Mouse (Mus musculus): ENCODE measurements around the gene Ngf. TPM values are rescaled to one million over a fixed set of nuclear protein-coding genes. Genes with fewer than 3 reads are reported as not detected.

The Ngf gene
- total and polyA plus RNA-seq, 2 experiments from 2014 or later: 1.1 to 2.8 TPM

DNA sequence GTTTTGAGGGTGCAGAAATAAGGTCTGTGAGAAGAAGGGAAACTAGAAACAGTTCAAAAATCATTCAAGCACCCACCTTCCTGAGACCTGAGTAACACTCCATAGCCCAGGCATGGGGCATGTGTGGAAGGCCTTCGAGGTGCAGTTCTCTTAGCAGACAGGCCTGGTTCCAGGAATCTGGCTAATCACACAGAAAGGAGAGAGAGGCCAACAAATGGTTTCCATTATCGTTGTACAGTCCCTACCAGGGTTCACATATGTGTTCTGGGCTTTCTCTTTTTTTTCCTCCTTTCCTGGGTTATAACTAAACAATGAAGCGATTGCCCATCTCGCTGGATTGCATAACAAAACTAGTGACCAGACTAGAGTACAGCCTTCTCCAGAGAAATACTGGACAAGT is 35.4 kb downstream of the Ngf start:
- no peaks in the 10 kb centered on the region for H3K27me3 ChIP-seq (ENCODE audit: insufficient read depth, low read length)
- H3K27ac ChIP-seq: no peak overlapping the region
- H3K9ac ChIP-seq (replicated peaks; ENCODE audit: low read length): no peak overlapping the region
- no peak for ATAC-seq
- DNase-seq (ENCODE audit: low spot score): no peak
- H3K4me1 ChIP-seq (ENCODE audit: insufficient read depth, low read length): 0 out of 2 replicates have a peak, but pooled peaks cover 4% of the 10 kb centered on the region
- TF ChIP-seq CTCF (IDR thresholded peaks at IDR 0.05; ENCODE audit: low read depth): no peak
- 80% methylated on average over 4 of the region's 4 CpGs for WGBS
- H3K36me3 ChIP-seq (ENCODE audit: insufficient read depth, low read length): no peaks in the 10 kb centered on the region
- H3K9me3 ChIP-seq (ENCODE audit: low read length): no peaks in the 10 kb centered on the region
- H3K4me2 ChIP-seq (ENCODE audit: low read depth, low read length): no peak overlapping the region
- no peak overlapping the region for H3K4me3 ChIP-seq (ENCODE audit: low read length)

DNA sequence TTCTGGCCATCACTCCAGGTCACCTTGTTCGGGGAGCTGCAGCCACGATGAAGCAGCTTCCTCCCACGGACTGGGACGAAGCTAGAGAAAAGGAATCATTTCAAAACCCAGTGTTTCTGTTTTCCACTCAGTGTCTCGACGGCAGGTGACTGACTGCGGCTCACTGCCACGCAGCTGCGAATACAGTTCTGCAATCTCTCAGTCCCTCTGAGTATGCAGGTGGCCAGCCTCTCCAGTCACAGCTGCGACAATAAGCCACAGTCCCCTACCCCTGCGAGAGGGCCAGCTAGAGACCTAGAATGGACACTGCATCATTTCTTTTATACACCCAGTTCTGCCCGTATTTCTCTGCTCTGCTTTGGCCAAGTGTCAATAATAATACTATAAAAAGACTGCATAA is 36.3 kb downstream of the Ngf start:
- WGBS: 65% methylated on average over 12 of the region's 12 CpGs
- no peak for TF ChIP-seq CTCF (IDR thresholded peaks at IDR 0.05; ENCODE audit: low read depth)

DNA sequence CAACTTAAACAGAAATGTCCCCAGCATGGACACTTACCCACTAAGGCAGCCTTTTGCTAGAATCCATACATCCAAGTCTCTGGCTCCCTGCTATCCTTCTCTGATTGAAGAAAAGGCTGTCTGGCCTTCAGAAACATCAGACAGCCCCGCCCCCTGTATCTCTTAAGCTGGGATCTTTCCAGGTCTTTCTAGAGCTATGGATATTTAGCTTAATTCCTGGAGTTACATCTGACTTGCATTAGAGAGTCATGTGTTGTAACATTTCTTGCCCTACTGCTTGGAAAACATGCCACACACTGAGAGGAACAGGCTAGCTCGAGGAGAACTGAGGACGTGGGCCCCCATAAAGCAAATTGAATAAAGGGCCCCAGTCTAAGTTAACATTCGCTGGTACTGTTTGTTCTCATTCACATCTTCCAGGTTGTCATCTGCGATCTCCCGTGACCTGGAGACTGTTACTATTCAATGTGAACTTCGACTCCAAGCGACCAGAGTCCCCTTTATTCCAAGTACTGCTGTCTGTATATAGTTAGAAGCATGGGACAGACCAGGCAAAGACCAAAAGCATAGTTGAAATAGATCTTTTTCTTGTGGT is 38.0 kb downstream of the Ngf start:
- no peak for ATAC-seq
- Histone ChIP-seq H3K27me3 (ENCODE audit: insufficient read depth, low read length) (no peaks in the 10 kb centered on the region), H3K4me2 (ENCODE audit: low read depth, low read length) (no peak overlapping the region), H3K9ac (replicated peaks; ENCODE audit: low read length) (no peak overlapping the region), H3K4me1 (ENCODE audit: insufficient read depth, low read length) (0 out of 2 replicates have a peak, but pooled peaks cover 4% of the 10 kb centered on the region), H3K27ac (no peak overlapping the region), H3K4me3 (ENCODE audit: low read length) (no peak overlapping the region), H3K36me3 (ENCODE audit: insufficient read depth, low read length) (no peaks in the 10 kb centered on the region), H3K9me3 (ENCODE audit: low read length) (no peaks in the 10 kb centered on the region)
- DNase-seq (ENCODE audit: low spot score): no peak
- 72% methylated on average over 8 of the region's 8 CpGs for WGBS
- no peak for TF ChIP-seq CTCF (IDR thresholded peaks at IDR 0.05; ENCODE audit: low read depth)

More for the DNA sequence above, 36.3 kb downstream of the Ngf start:
- H3K27me3 ChIP-seq (ENCODE audit: insufficient read depth, low read length): no peaks in the 10 kb centered on the region
- ATAC-seq: no peak
- no peak overlapping the region for H3K27ac ChIP-seq
- no peak for DNase-seq (ENCODE audit: low spot score)
- no peaks in the 10 kb centered on the region for H3K9me3 ChIP-seq (ENCODE audit: low read length)
- H3K4me2 ChIP-seq (ENCODE audit: low read depth, low read length): no peak overlapping the region
- 0 out of 2 replicates have a peak, but pooled peaks cover 4% of the 10 kb centered on the region for H3K4me1 ChIP-seq (ENCODE audit: insufficient read depth, low read length)
- no peak overlapping the region for H3K9ac ChIP-seq (replicated peaks; ENCODE audit: low read length)
- H3K4me3 ChIP-seq (ENCODE audit: low read length): no peak overlapping the region
- no peaks in the 10 kb centered on the region for H3K36me3 ChIP-seq (ENCODE audit: insufficient read depth, low read length)

- no peak overlapping the region for H3K4me3 ChIP-seq (ENCODE audit: low read length)
- no peak overlapping the region for H3K9ac ChIP-seq (replicated peaks; ENCODE audit: low read length)
- H3K27ac ChIP-seq: no peak overlapping the region
- 20% methylated on average over 9 of the region's 9 CpGs for WGBS
- no peak for TF ChIP-seq CTCF (IDR thresholded peaks at IDR 0.05; ENCODE audit: low read depth)
- DNase-seq (ENCODE audit: low spot score): peak; percentile 68
- H3K27me3 ChIP-seq (ENCODE audit: insufficient read depth, low read length): no peaks in the 10 kb centered on the region
- no peak for ATAC-seq
- no peaks in the 10 kb centered on the region for H3K36me3 ChIP-seq (ENCODE audit: insufficient read depth, low read length)
- no peak overlapping the region for H3K4me2 ChIP-seq (ENCODE audit: low read depth, low read length)
- no peaks in the 10 kb centered on the region for H3K9me3 ChIP-seq (ENCODE audit: low read length)
- H3K4me1 ChIP-seq (ENCODE audit: insufficient read depth, low read length): 0 out of 2 replicates have a peak, but pooled peaks cover 4% of the 10 kb centered on the region
These were observed 38.7 kb downstream of the Ngf start for GRCm38 (mm10) chr3:102508455-102508854.

DNA sequence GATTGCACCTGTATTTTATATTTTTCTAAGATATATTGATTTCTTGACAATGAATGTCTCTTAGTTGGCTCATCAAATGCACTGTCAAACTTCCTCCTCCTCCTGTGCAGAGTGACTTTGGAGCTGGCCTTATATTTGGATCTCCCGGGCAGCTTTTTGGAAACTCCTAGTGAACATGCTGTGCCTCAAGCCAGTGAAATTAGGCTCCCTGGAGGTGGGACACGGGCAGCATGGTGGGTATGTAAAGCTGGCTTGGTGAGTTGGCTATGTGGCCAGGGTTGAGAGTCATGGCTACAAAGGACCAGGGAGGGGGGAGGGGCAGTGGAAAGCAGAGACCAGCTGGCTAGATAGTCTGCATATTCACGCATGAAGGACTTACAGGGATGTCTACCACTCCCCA is 39.9 kb downstream of the Ngf start:
- no peaks in the 10 kb centered on the region for H3K36me3 ChIP-seq (ENCODE audit: insufficient read depth, low read length)

DNA sequence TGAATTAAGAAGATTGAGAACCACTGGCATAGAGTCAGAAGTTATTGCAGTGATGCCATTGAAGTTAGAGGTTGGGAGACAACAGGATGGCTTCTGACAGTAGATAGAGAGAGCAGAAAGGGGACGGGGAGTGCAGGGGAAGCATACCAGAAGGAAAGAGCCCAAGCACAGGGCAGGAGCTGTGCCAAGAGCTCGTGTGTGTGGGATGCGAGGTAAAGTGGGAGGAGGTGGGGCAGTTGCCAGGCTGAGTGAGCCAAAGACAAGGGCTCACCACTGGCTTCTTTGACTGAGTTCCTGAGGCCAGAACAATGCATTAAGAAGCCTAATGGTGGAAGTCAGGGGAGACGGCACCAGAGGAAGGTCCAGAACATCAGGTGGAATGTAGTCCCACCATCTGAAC is 47.2 kb downstream of the Ngf start:
- WGBS: 63% methylated on average over 4 of the region's 4 CpGs
- no peak for TF ChIP-seq CTCF (IDR thresholded peaks at IDR 0.05; ENCODE audit: low read depth)

More for the DNA sequence above, 39.9 kb downstream of the Ngf start:
- 54% methylated on average over 3 of the region's 3 CpGs for WGBS
- Histone ChIP-seq H3K4me2 (ENCODE audit: low read depth, low read length) (no peak overlapping the region), H3K9ac (replicated peaks; ENCODE audit: low read length) (no peak overlapping the region), H3K27ac (no peak overlapping the region), H3K4me3 (ENCODE audit: low read length) (no peak overlapping the region), H3K4me1 (ENCODE audit: insufficient read depth, low read length) (0 out of 2 replicates have a peak, but pooled peaks cover 4% of the 10 kb centered on the region), H3K27me3 (ENCODE audit: insufficient read depth, low read length) (no peaks in the 10 kb centered on the region), H3K9me3 (ENCODE audit: low read length) (no peaks in the 10 kb centered on the region)
- TF ChIP-seq CTCF (IDR thresholded peaks at IDR 0.05; ENCODE audit: low read depth): no peak
- ATAC-seq: no peak
- no peak for DNase-seq (ENCODE audit: low spot score)

GRCm38 (mm10) chr3:102521061-102521460 is 51.3 kb downstream of the Ngf start:
- H3K4me2 ChIP-seq (ENCODE audit: low read depth, low read length): no peak overlapping the region
- no peak overlapping the region for H3K4me3 ChIP-seq (ENCODE audit: low read length)
- no peak for TF ChIP-seq CTCF (IDR thresholded peaks at IDR 0.05; ENCODE audit: low read depth)
- H3K36me3 ChIP-seq (ENCODE audit: insufficient read depth, low read length): no peaks in the 10 kb centered on the region
- no peak for DNase-seq (ENCODE audit: low spot score)
- no peaks in the 10 kb centered on the region for H3K9me3 ChIP-seq (ENCODE audit: low read length)
- H3K4me1 ChIP-seq (ENCODE audit: insufficient read depth, low read length): no peaks in the 10 kb centered on the region
- no peak for ATAC-seq
- no peak overlapping the region for H3K27ac ChIP-seq
- H3K9ac ChIP-seq (replicated peaks; ENCODE audit: low read length): no peak overlapping the region
- WGBS: 70% methylated on average over 5 of the region's 5 CpGs
- H3K27me3 ChIP-seq (ENCODE audit: insufficient read depth, low read length): no peaks in the 10 kb centered on the region

More for the DNA sequence above, 47.2 kb downstream of the Ngf start:
- no peaks in the 10 kb centered on the region for H3K9me3 ChIP-seq (ENCODE audit: low read length)
- no peak overlapping the region for H3K4me2 ChIP-seq (ENCODE audit: low read depth, low read length)
- no peaks in the 10 kb centered on the region for H3K4me1 ChIP-seq (ENCODE audit: insufficient read depth, low read length)
- no peak for DNase-seq (ENCODE audit: low spot score)
- no peaks in the 10 kb centered on the region for H3K36me3 ChIP-seq (ENCODE audit: insufficient read depth, low read length)
- H3K4me3 ChIP-seq (ENCODE audit: low read length): no peak overlapping the region
- no peak for ATAC-seq
- H3K9ac ChIP-seq (replicated peaks; ENCODE audit: low read length): no peak overlapping the region
- H3K27ac ChIP-seq: no peak overlapping the region
- no peaks in the 10 kb centered on the region for H3K27me3 ChIP-seq (ENCODE audit: insufficient read depth, low read length)
